10 mouse cellular contexts compared by ENCODE assay signal in the genomic region with DNA sequence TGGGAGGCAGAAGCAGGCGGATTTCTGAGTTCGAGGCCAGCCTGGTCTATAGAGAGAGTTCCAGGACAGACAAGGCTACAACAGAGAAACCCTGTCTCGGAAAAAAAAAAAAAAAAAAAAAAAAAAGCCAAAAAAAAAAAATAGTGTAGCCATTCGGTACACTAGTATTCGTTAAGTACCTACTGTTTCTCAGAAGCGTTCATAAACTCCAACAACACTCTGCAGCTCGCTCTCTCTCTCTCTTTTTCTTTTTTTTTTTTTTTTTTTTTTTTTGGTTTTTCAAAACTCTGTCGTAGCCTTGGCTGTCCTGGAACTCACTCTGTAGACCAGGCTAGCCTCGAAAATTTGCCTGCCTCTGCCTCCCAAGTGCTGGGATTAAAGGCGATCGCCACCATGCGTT. TPM values are rescaled to one million over a fixed set of nuclear protein-coding genes. Genes with fewer than 3 reads are reported as not detected.
DNase-seq lines count a peak whose midpoint lies in the region; ATAC-seq and TF ChIP-seq lines count a peak whose summit lies in the region.
"Not testable (repeated sequence)": the region's sequence is repeated elsewhere in the genome, so short reads cannot be mapped to it uniquely, and the experiment has no call there.
"Had no signal": no experiment of that assay in that cellular context is flagged by ENCODE, and none has a peak within 500 bp of the region (broad histone marks: within the 10 kb centered on the region; RNA-seq: fewer than 3 reads in every experiment).

No protein-coding gene starts in this region.

- peaks cover 33% of the 10 kb centered on the region for H3K79me2 ChIP-seq in CH12.LX (replicated peaks; ENCODE audit: control insufficient read depth, extremely low read depth, insufficient read depth, poor library complexity, severe bottlenecking)

- TF ChIP-seq CTCF in CH12.LX (conservative IDR thresholded peaks at IDR 0.05 in 1 of 2, IDR thresholded peaks at IDR 0.05 in 1 of 2; ENCODE audit: low read depth in 2 of 2, low read length in 2 of 2); ES-Bruce4 (IDR thresholded peaks at IDR 0.05; ENCODE audit: low read depth, low read length); liver, embryonic 14.5 days (IDR thresholded peaks at IDR 0.05; ENCODE audit: low read depth): not testable (repeated sequence)

- not testable (repeated sequence) for TF ChIP-seq EP300 in CH12.LX (IDR thresholded peaks at IDR 0.05; ENCODE audit: low read length); ES-Bruce4 (IDR thresholded peaks at IDR 0.05; ENCODE audit: insufficient read depth, low read depth, low read length); liver, embryonic 14.5 days (IDR thresholded peaks at IDR 0.05; ENCODE audit: low read depth)

- WGBS in heart, embryonic 12.5 days: 85% methylated on average over 12 of the region's 12 CpGs
- WGBS in hindbrain, embryonic 14.5 days: 86% methylated on average over 12 of the region's 12 CpGs
- WGBS in liver, embryonic 12.5 days (ENCODE audit: insufficient replicate concordance): 76% methylated on average over 12 of the region's 12 CpGs
- 75% methylated on average over 12 of the region's 12 CpGs for WGBS in liver, embryonic 14.5 days (ENCODE audit: insufficient replicate concordance)
- WGBS in midbrain, embryonic 14.5 days: 88% methylated on average over 12 of the region's 12 CpGs

- in situ Hi-C loops in CH12.LX (cut with MboI; ENCODE audit: low pct_ligation_motif_present, low pct_unique_long_range_greater_than_20kb, low sequenced_read_pairs): not testable (repeated sequence)

- H3K27ac ChIP-seq in CH12.LX (ENCODE audit: insufficient read depth, low read depth); ES-Bruce4 (ENCODE audit: insufficient read depth, low read length); heart, embryonic 12.5 days (ENCODE audit: poor library complexity, severe bottlenecking); hindbrain, embryonic 14.5 days; liver, embryonic 12.5 days; liver, embryonic 14.5 days; midbrain, embryonic 14.5 days (replicated peaks; ENCODE audit: low read depth, low read length): not testable (repeated sequence)

- not testable (repeated sequence) for H3K36me3 ChIP-seq in CH12.LX (replicated peaks in 1 of 2; ENCODE audit: control insufficient read depth in 1 of 2, insufficient read depth in 1 of 2, low read length in 1 of 2); ES-Bruce4 (ENCODE audit: control insufficient read depth, insufficient read depth, low read length, poor library complexity, severe bottlenecking); heart, embryonic 12.5 days; hindbrain, embryonic 14.5 days (replicated peaks; ENCODE audit: control insufficient read depth, insufficient read depth); liver, embryonic 12.5 days; liver, embryonic 14.5 days (replicated peaks; ENCODE audit: control insufficient read depth, insufficient read depth, low read depth); midbrain, embryonic 14.5 days (ENCODE audit: control insufficient read depth, insufficient read depth, low read length)

- not testable (repeated sequence) for H3K9me3 ChIP-seq in CH12.LX (replicated peaks; ENCODE audit: low read length); ES-Bruce4 (replicated peaks; ENCODE audit: control insufficient read depth, insufficient read depth, low read length, poor library complexity, severe bottlenecking); heart, embryonic 12.5 days (replicated peaks); hindbrain, embryonic 14.5 days (ENCODE audit: control insufficient read depth, low read length); liver, embryonic 12.5 days (replicated peaks); liver, embryonic 14.5 days (ENCODE audit: control insufficient read depth, low read length); midbrain, embryonic 14.5 days (ENCODE audit: control insufficient read depth, low read length)

- dilution Hi-C loops in CH12.LX (cut with MboI; ENCODE audit: extremely low pct_ligation_motif_present, extremely low pct_unique_long_range_greater_than_20kb, low sequenced_read_pairs): not testable (repeated sequence)

- not testable (repeated sequence) for H3K4me3 ChIP-seq in CH12.LX (replicated peaks in 1 of 3; ENCODE audit: low read depth in 2 of 3, low read length in 2 of 3, poor library complexity in 1 of 3); heart, embryonic 12.5 days; hindbrain, embryonic 14.5 days (replicated peaks; ENCODE audit: low read length); liver, embryonic 12.5 days; liver, embryonic 14.5 days (ENCODE audit: insufficient read depth in 1 of 2, low read depth in 2 of 2, low read length in 2 of 2); midbrain, embryonic 14.5 days (replicated peaks; ENCODE audit: low read depth, low read length)
- H3K4me3 ChIP-seq in ES-Bruce4 (ENCODE audit: low read depth, low read length): peak overlapping the region; percentile 41

- peaks cover 6 to 29% of the 10 kb centered on the region in 2 experiments for H3K4me1 ChIP-seq in CH12.LX (ENCODE audit: control insufficient read depth in 1 of 2, insufficient read depth in 2 of 2)
- H3K4me1 ChIP-seq in ES-Bruce4 (ENCODE audit: control insufficient read depth, insufficient read depth, low read length): not testable (repeated sequence)
- peaks cover 27% of the 10 kb centered on the region for H3K4me1 ChIP-seq in heart, embryonic 12.5 days (replicated peaks)
- peaks cover 19% of the 10 kb centered on the region for H3K4me1 ChIP-seq in hindbrain, embryonic 14.5 days (replicated peaks; ENCODE audit: control insufficient read depth, insufficient read depth, low read length)
- peaks cover 47% of the 10 kb centered on the region for H3K4me1 ChIP-seq in liver, embryonic 12.5 days
- peaks cover 8 to 17% of the 10 kb centered on the region in 2 experiments for H3K4me1 ChIP-seq in liver, embryonic 14.5 days (replicated peaks; ENCODE audit: control insufficient read depth in 2 of 2, insufficient read depth in 2 of 2, low read length in 1 of 2)
- peaks cover 17% of the 10 kb centered on the region for H3K4me1 ChIP-seq in midbrain, embryonic 14.5 days (ENCODE audit: control insufficient read depth, insufficient read depth, low read length)

- TF ChIP-seq POLR2A in CH12.LX (IDR thresholded peaks at IDR 0.05; ENCODE audit: low read depth, low read length); ES-Bruce4 (IDR thresholded peaks at IDR 0.05; ENCODE audit: insufficient read depth, low read length): not testable (repeated sequence)

- not testable (repeated sequence) for ATAC-seq in heart, embryonic 12.5 days (ENCODE audit: insufficient number of reproducible peaks, low FRiP score); hindbrain, embryonic 14.5 days (ENCODE audit: low FRiP score); liver, embryonic 12.5 days; liver, embryonic 14.5 days (ENCODE audit: insufficient read depth); midbrain, embryonic 14.5 days (ENCODE audit: low FRiP score, low TSS enrichment)

- peak overlapping the region; percentile 73 for H3K4me2 ChIP-seq in CH12.LX (ENCODE audit: insufficient read depth, low read depth, poor library complexity, severe bottlenecking)
- H3K4me2 ChIP-seq in heart, embryonic 12.5 days: peak overlapping the region; percentile 88; the same call in 1 of the 2 replicates
- H3K4me2 ChIP-seq in hindbrain, embryonic 14.5 days (replicated peaks): 0 out of 2 replicates have a peak overlapping the region, but pooled peaks have one; percentile 46
- H3K4me2 ChIP-seq in liver, embryonic 12.5 days: peak overlapping the region; percentile 88
- H3K4me2 ChIP-seq in liver, embryonic 14.5 days (ENCODE audit: low read depth): peak overlapping the region; percentile 74; the same call in 1 of the 2 replicates
- peak overlapping the region; percentile 51; the same call in 1 of the 2 replicates for H3K4me2 ChIP-seq in midbrain, embryonic 14.5 days (ENCODE audit: low read length)

- TF ChIP-seq RAD21 in CH12.LX (IDR thresholded peaks at IDR 0.05; ENCODE audit: low read depth, low read length): not testable (repeated sequence)

- H3K9ac ChIP-seq in CH12.LX (ENCODE audit: insufficient read depth, low read depth); heart, embryonic 12.5 days; hindbrain, embryonic 14.5 days; liver, embryonic 12.5 days; liver, embryonic 14.5 days (replicated peaks); midbrain, embryonic 14.5 days (replicated peaks; ENCODE audit: low read length): not testable (repeated sequence)
- peak overlapping the region; percentile 92; the same call in 1 of the 2 replicates for H3K9ac ChIP-seq in ES-Bruce4 (ENCODE audit: low read depth, poor library complexity, severe bottlenecking)

- not testable (repeated sequence) for DNase-seq in CH12.LX (ENCODE audit: extremely low read depth); hindbrain, embryonic 14.5 days (ENCODE audit: low spot score); liver, embryonic 14.5 days (ENCODE audit: low read depth in 3 of 3, low spot score in 3 of 3); midbrain, embryonic 14.5 days

- not testable (repeated sequence) for H3K27me3 ChIP-seq in CH12.LX (replicated peaks); ES-Bruce4 (ENCODE audit: control insufficient read depth, insufficient read depth, low read length, poor library complexity, severe bottlenecking); heart, embryonic 12.5 days (replicated peaks); hindbrain, embryonic 14.5 days (ENCODE audit: control insufficient read depth, insufficient read depth, low read length); liver, embryonic 12.5 days (replicated peaks); liver, embryonic 14.5 days (ENCODE audit: control insufficient read depth, insufficient read depth, low read length); midbrain, embryonic 14.5 days (ENCODE audit: control insufficient read depth, insufficient read depth, low read length)

RNA-seq across cellular contexts. Expression of a gene that starts 0.8 kb away (rescaled TPM):
- total RNA-seq in CH12.LX (2012; rRNA removed): 48.5 and 51.3 TPM in 2 replicates
- total RNA-seq in CH12.LX (2014; rRNA removed): 60.3 and 63.6 TPM in 2 replicates
- polyA plus RNA-seq in CH12.LX (2012; ENCODE audit: insufficient read length, low read depth): 59.2 and 67.7 TPM in 2 replicates
- 31.2 and 32.4 TPM in 2 replicates for polyA plus RNA-seq in ES-Bruce4 (2011; ENCODE audit: insufficient read depth, insufficient read length, low read depth, missing spikeins)
- 44.1 and 44.3 TPM in 2 replicates for polyA plus RNA-seq in heart, embryonic 12.5 days (2016; fragmentation: Nextera tagmentation; extraction: Ambion mirVana)
- 46.7 and 47.0 TPM in 2 replicates for polyA plus RNA-seq in hindbrain, embryonic 14.5 days (2014; fragmentation: Nextera tagmentation; extraction: Ambion mirVana)
- 31.8 and 34.7 TPM in 2 replicates for polyA plus RNA-seq in liver, embryonic 12.5 days (2016; fragmentation: Nextera tagmentation; extraction: Ambion mirVana)
- 11.4 and 12.2 TPM in 2 replicates for polyA plus RNA-seq in liver, embryonic 14.5 days (2012; rRNA removed)
- polyA plus RNA-seq in liver, embryonic 14.5 days (2014; fragmentation: Nextera tagmentation; extraction: Ambion mirVana): 14.9 and 15.4 TPM in 2 replicates
- 46.0 and 47.3 TPM in 2 replicates for polyA plus RNA-seq in midbrain, embryonic 14.5 days (2014; fragmentation: Nextera tagmentation; extraction: Ambion mirVana)

RNA-seq across cellular contexts. Expression of a gene that starts 3.5 kb away (rescaled TPM):
- 26.8 and 27.2 TPM in 2 replicates for total RNA-seq in CH12.LX (2012; rRNA removed)
- 23.4 and 23.7 TPM in 2 replicates for total RNA-seq in CH12.LX (2014; rRNA removed)
- polyA plus RNA-seq in CH12.LX (2012; ENCODE audit: insufficient read length, low read depth): 42.0 and 44.8 TPM in 2 replicates
- 15.5 and 15.8 TPM in 2 replicates for polyA plus RNA-seq in ES-Bruce4 (2011; ENCODE audit: insufficient read depth, insufficient read length, low read depth, missing spikeins)
- 37.8 and 39.9 TPM in 2 replicates for polyA plus RNA-seq in heart, embryonic 12.5 days (2016; fragmentation: Nextera tagmentation; extraction: Ambion mirVana)
- 20.1 and 20.8 TPM in 2 replicates for polyA plus RNA-seq in hindbrain, embryonic 14.5 days (2014; fragmentation: Nextera tagmentation; extraction: Ambion mirVana)
- polyA plus RNA-seq in liver, embryonic 12.5 days (2016; fragmentation: Nextera tagmentation; extraction: Ambion mirVana): 24.4 and 25.3 TPM in 2 replicates
- 11.2 and 13.1 TPM in 2 replicates for polyA plus RNA-seq in liver, embryonic 14.5 days (2012; rRNA removed)
- 13.2 and 13.6 TPM in 2 replicates for polyA plus RNA-seq in liver, embryonic 14.5 days (2014; fragmentation: Nextera tagmentation; extraction: Ambion mirVana)
- polyA plus RNA-seq in midbrain, embryonic 14.5 days (2014; fragmentation: Nextera tagmentation; extraction: Ambion mirVana): 16.2 and 17.7 TPM in 2 replicates

RNA-seq across cellular contexts. Expression of a gene that starts 26.1 kb away (rescaled TPM):
- total RNA-seq in CH12.LX (2012; rRNA removed) (0.50 and 0.59 TPM in 2 replicates), CH12.LX (2014; rRNA removed) (not detected in 2 replicates)
- polyA plus RNA-seq in CH12.LX (2012; ENCODE audit: insufficient read length, low read depth) (0.94 and 1.4 TPM in 2 replicates), ES-Bruce4 (2011; ENCODE audit: insufficient read depth, insufficient read length, low read depth, missing spikeins) (0.91 and 1.4 TPM in 2 replicates)
- not detected in 2 replicates for polyA plus RNA-seq in heart, embryonic 12.5 days (2016; fragmentation: Nextera tagmentation; extraction: Ambion mirVana)
- 0.41 and 0.99 TPM in 2 replicates for polyA plus RNA-seq in hindbrain, embryonic 14.5 days (2014; fragmentation: Nextera tagmentation; extraction: Ambion mirVana)
- polyA plus RNA-seq in liver, embryonic 12.5 days (2016; fragmentation: Nextera tagmentation; extraction: Ambion mirVana): 0.35 TPM in 1 of 2 replicates, not detected in the other
- polyA plus RNA-seq in liver, embryonic 14.5 days (2012; rRNA removed): not detected in 2 replicates
- not detected in 2 replicates for polyA plus RNA-seq in liver, embryonic 14.5 days (2014; fragmentation: Nextera tagmentation; extraction: Ambion mirVana)
- polyA plus RNA-seq in midbrain, embryonic 14.5 days (2014; fragmentation: Nextera tagmentation; extraction: Ambion mirVana): 0.93 TPM in 1 of 2 replicates, not detected in the other
- polyA plus RNA-seq: CD4-positive, CD25-positive, alpha-beta regulatory T cell, adult 4 months; embryonic facial prominence, embryonic 12.5 days; forebrain, embryonic 13.5 days had no signal

RNA-seq across cellular contexts. Expression of a gene that starts 37.0 kb away (rescaled TPM):
- 19.5 and 22.9 TPM in 2 replicates for total RNA-seq in CH12.LX (2012; rRNA removed)
- 43.7 and 47.9 TPM in 2 replicates for total RNA-seq in CH12.LX (2014; rRNA removed)
- polyA plus RNA-seq in CH12.LX (2012; ENCODE audit: insufficient read length, low read depth): 74.6 and 94.0 TPM in 2 replicates
- polyA plus RNA-seq in ES-Bruce4 (2011; ENCODE audit: insufficient read depth, insufficient read length, low read depth, missing spikeins): 26.5 and 35.7 TPM in 2 replicates
- 26.9 and 27.9 TPM in 2 replicates for polyA plus RNA-seq in heart, embryonic 12.5 days (2016; fragmentation: Nextera tagmentation; extraction: Ambion mirVana)
- 16.9 and 18.7 TPM in 2 replicates for polyA plus RNA-seq in hindbrain, embryonic 14.5 days (2014; fragmentation: Nextera tagmentation; extraction: Ambion mirVana)
- 23.2 and 25.9 TPM in 2 replicates for polyA plus RNA-seq in liver, embryonic 12.5 days (2016; fragmentation: Nextera tagmentation; extraction: Ambion mirVana)
- polyA plus RNA-seq in liver, embryonic 14.5 days (2012; rRNA removed): 7.6 and 12.3 TPM in 2 replicates
- polyA plus RNA-seq in liver, embryonic 14.5 days (2014; fragmentation: Nextera tagmentation; extraction: Ambion mirVana): 17.3 and 18.0 TPM in 2 replicates
- polyA plus RNA-seq in midbrain, embryonic 14.5 days (2014; fragmentation: Nextera tagmentation; extraction: Ambion mirVana): 16.9 and 20.2 TPM in 2 replicates
